Mouse (Mus musculus) C2C12 (cell line): ENCODE measurements around the gene Pdzk1ip1. TPM values are rescaled to one million over a fixed set of nuclear protein-coding genes. Genes with fewer than 3 reads are reported as not detected.

Experiments used
- H3K27me3 ChIP-seq: one replicate; pipeline ENCODE4 v1.6.1; 2011; ENCODE audit not compliant: control insufficient read depth, insufficient read depth, insufficient read length
- H3K36me3 ChIP-seq: one replicate; pipeline ENCODE4 v1.6.1; 2011; ENCODE audit not compliant: control insufficient read depth, insufficient read depth
- H3K4me3 ChIP-seq: one replicate; pipeline ENCODE4 v1.5.1; 2011; ENCODE audit warnings: mild to moderate bottlenecking, control low read depth; ENCODE audit not compliant: poor library complexity, insufficient read depth, severe bottlenecking
- H3K79me2 ChIP-seq: one replicate; pipeline ENCODE4 v1.6.1; 2011; ENCODE audit not compliant: control insufficient read depth, insufficient read depth
- H3K79me3 ChIP-seq: one replicate; pipeline ENCODE4 v1.6.1; 2011; ENCODE audit warnings: low read depth, control low read depth
- H3ac ChIP-seq: one replicate; pipeline ENCODE3; 2011; ENCODE audit warnings: low read depth; ENCODE audit not compliant: control insufficient read depth, insufficient read length
- CEBPB ChIP-seq: IDR thresholded peaks from one replicate; pipeline ENCODE4 v1.6.1; 2011; ENCODE audit warnings: low read depth, mild to moderate bottlenecking, control low read depth, moderate library complexity
- CTCF ChIP-seq: IDR thresholded peaks from one replicate; pipeline ENCODE4 v1.5.1; 2011; ENCODE audit not compliant: control insufficient read depth, insufficient read depth, insufficient read length
- FOSL1 ChIP-seq: IDR thresholded peaks from one replicate; pipeline ENCODE4 v1.8.0; 2011; ENCODE audit warnings: mild to moderate bottlenecking, low read length; ENCODE audit not compliant: poor library complexity, insufficient read depth, severe bottlenecking
- MAX ChIP-seq: IDR thresholded peaks from one replicate; pipeline ENCODE4 v1.6.1; 2011; ENCODE audit warnings: mild to moderate bottlenecking, control low read depth
- MYOD1 ChIP-seq: IDR thresholded peaks from one replicate; pipeline ENCODE4 v1.6.1; 2011; ENCODE audit warnings: low read depth; ENCODE audit not compliant: control insufficient read depth, insufficient read length
- MYOG ChIP-seq: IDR thresholded peaks from one replicate; pipeline ENCODE4 v1.6.1; 2011; ENCODE audit not compliant: control insufficient read depth, insufficient read length; ENCODE audit errors: extremely low read depth
- USF1 ChIP-seq: IDR thresholded peaks from one replicate; pipeline ENCODE4 v1.6.1; 2011; ENCODE audit warnings: low read depth, mild to moderate bottlenecking, control low read depth, moderate library complexity
- polyA plus RNA-seq: library from polyadenylated mRNA; unstranded; fragments of >200 nt; fragmentation: generic; extraction: Trizol; gene quantifications from one replicate; pipeline ENCODE4 v1.2.1, GENCODE M21; 2012; ENCODE audit warnings: missing spikeins

Gene Pdzk1ip1
- polyA plus RNA-seq, 1 experiment: not detected

- no peaks in the 10 kb centered on the region for H3K79me2 ChIP-seq
- H3K79me3 ChIP-seq: no peaks in the 10 kb centered on the region
- peaks cover 3% of the 10 kb centered on the region for H3K27me3 ChIP-seq
- TF ChIP-seq CTCF (no peak), FOSL1 (no peak), USF1 (no peak), MYOD1 (no peak), MYOG (no peak), MAX (no peak), CEBPB (no peak)
- no peaks in the 10 kb centered on the region for H3K36me3 ChIP-seq
- H3K4me3 ChIP-seq: no peak overlapping the region
- H3ac ChIP-seq: no peak overlapping the region
These were observed 8.6 kb downstream of the Pdzk1ip1 start for GRCm38 (mm10) chr4:115097146-115097496.

- Histone ChIP-seq H3K4me3 (no peak overlapping the region), H3K27me3 (no peaks in the 10 kb centered on the region), H3K36me3 (no peaks in the 10 kb centered on the region), H3K79me2 (no peaks in the 10 kb centered on the region), H3K79me3 (no peaks in the 10 kb centered on the region), H3ac (no peak overlapping the region)
- TF ChIP-seq CTCF (peak; percentile 81), MAX (no peak)
These were observed 13.2 kb downstream of the Pdzk1ip1 start for GRCm38 (mm10) chr4:115101682-115102081.

DNA sequence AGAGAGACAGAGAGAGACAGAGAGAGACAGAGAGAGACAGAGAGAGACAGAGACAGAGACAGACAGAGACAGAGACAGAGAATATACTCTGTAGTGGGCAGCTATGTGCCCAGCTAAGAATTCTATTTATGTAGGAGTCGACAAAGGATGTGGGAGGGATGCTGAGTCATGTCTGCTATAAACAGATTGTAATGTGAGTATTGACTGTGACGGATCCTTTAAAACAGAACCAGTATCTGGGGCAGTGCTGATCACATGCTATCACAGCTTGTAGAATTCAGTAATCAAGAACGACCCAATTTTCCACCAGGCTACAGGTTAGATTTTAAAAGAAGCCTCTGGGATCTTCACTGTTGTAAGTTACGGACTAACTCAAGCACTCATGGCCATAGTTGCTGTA, 15.0 kb downstream of the Pdzk1ip1 start:
- H3K79me3 ChIP-seq: no peaks in the 10 kb centered on the region
- no peak overlapping the region for H3K4me3 ChIP-seq
- H3ac ChIP-seq: no peak overlapping the region
- H3K36me3 ChIP-seq: no peaks in the 10 kb centered on the region
- H3K79me2 ChIP-seq: no peaks in the 10 kb centered on the region
- H3K27me3 ChIP-seq: no peaks in the 10 kb centered on the region
- no peak for TF ChIP-seq CTCF
- TF ChIP-seq USF1: no peak
- no peak for TF ChIP-seq MYOG
- no peak for TF ChIP-seq MYOD1

- no peak overlapping the region for H3K4me3 ChIP-seq
- no peaks in the 10 kb centered on the region for H3K79me2 ChIP-seq
- H3K79me3 ChIP-seq: no peaks in the 10 kb centered on the region
- no peaks in the 10 kb centered on the region for H3K36me3 ChIP-seq
- no peak overlapping the region for H3ac ChIP-seq
- H3K27me3 ChIP-seq: no peaks in the 10 kb centered on the region
- TF ChIP-seq FOSL1 (no peak), CEBPB (no peak), MYOG (no peak), MYOD1 (no peak)
These were observed 22.7 kb downstream of the Pdzk1ip1 start for GRCm38 (mm10) chr4:115111167-115111566.

GRCm38 (mm10) chr4:115113266-115113665, 24.8 kb downstream of the Pdzk1ip1 start:
- Histone ChIP-seq H3K79me3 (no peaks in the 10 kb centered on the region), H3K36me3 (no peaks in the 10 kb centered on the region), H3ac (no peak overlapping the region), H3K79me2 (no peaks in the 10 kb centered on the region), H3K4me3 (no peak overlapping the region), H3K27me3 (no peaks in the 10 kb centered on the region)
- no peak for TF ChIP-seq MAX
- no peak for TF ChIP-seq CTCF
- TF ChIP-seq MYOG: no peak
- no peak for TF ChIP-seq MYOD1
- TF ChIP-seq USF1: no peak
- TF ChIP-seq FOSL1: no peak
- TF ChIP-seq CEBPB: no peak

GRCm38 (mm10) chr4:115119642-115120041, 31.1 kb downstream of the Pdzk1ip1 start:
- TF ChIP-seq CEBPB (no peak), MAX (no peak), CTCF (no peak), MYOD1 (no peak), USF1 (no peak), MYOG (no peak), FOSL1 (no peak)
- Histone ChIP-seq H3K36me3 (no peaks in the 10 kb centered on the region), H3K79me2 (no peaks in the 10 kb centered on the region), H3K4me3 (no peak overlapping the region), H3K79me3 (no peaks in the 10 kb centered on the region), H3ac (no peak overlapping the region), H3K27me3 (peaks cover 4% of the 10 kb centered on the region)
